ENCODE assay signal across 13 mouse cellular contexts in the genomic region with DNA sequence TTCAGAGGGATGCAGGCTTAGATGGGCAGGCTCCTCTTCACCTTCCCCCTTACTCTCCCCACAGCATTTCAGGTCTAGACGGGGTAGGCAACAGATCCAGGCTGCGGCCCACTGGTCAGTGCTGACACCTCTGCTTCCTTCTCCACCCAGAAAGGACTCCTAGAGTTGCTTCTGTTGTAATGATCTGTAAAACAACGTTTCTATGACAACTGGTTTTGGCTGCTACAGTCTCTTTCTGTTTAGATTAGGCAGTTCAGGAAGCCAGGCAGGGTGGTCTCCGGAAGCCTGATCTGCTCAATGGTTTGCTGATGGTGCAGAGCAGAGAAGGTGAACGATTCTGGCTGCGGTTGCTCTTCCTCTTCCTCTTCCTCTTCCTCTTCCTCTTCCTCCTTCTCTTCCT. TPM values are rescaled to one million over a fixed set of nuclear protein-coding genes. Genes with fewer than 3 reads are reported as not detected.
DNase-seq lines count a peak whose midpoint lies in the region; ATAC-seq and TF ChIP-seq lines count a peak whose summit lies in the region.
"Had no signal": no experiment of that assay in that cellular context is flagged by ENCODE, and none has a peak within 500 bp of the region (broad histone marks: within the 10 kb centered on the region; RNA-seq: fewer than 3 reads in every experiment).

No protein-coding gene starts in this region.

- peaks cover 22% of the 10 kb centered on the region for H3K4me1 ChIP-seq in intestine, embryonic 14.5 days (replicated peaks; ENCODE audit: control insufficient read depth, insufficient read depth, low read length)
- H3K4me1 ChIP-seq in intestine, postnatal 0 days (replicated peaks; ENCODE audit: control insufficient read depth, insufficient read depth, low read length): no peaks in the 10 kb centered on the region
- H3K4me1 ChIP-seq in liver, embryonic 13.5 days (replicated peaks): peaks cover 76% of the 10 kb centered on the region
- H3K4me1 ChIP-seq in stomach, embryonic 16.5 days (ENCODE audit: control insufficient read depth, insufficient read depth, low read length): peaks cover 25% of the 10 kb centered on the region

- no peak overlapping the region for H3K4me2 ChIP-seq in intestine, embryonic 14.5 days (ENCODE audit: low read length)
- no peak overlapping the region for H3K4me2 ChIP-seq in intestine, postnatal 0 days (replicated peaks; ENCODE audit: low read depth)
- no peak overlapping the region for H3K4me2 ChIP-seq in liver, embryonic 13.5 days
- no peak overlapping the region; the same call in 1 of the 2 replicates for H3K4me2 ChIP-seq in stomach, embryonic 16.5 days (ENCODE audit: low read depth, low read length)

- peak overlapping the region; percentile 59 for H3K27ac ChIP-seq in intestine, embryonic 14.5 days (ENCODE audit: low read depth)
- H3K27ac ChIP-seq in intestine, postnatal 0 days (ENCODE audit: low read depth, low read length): no peak overlapping the region
- H3K27ac ChIP-seq in liver, embryonic 13.5 days: no peak overlapping the region
- H3K27ac ChIP-seq in stomach, embryonic 16.5 days (ENCODE audit: low read length): peak overlapping the region; percentile 17; the same call in 1 of the 2 replicates

- no peak for TF ChIP-seq CTCF in intestine, postnatal 0 days (IDR thresholded peaks at IDR 0.05; ENCODE audit: low read depth)

- no peaks in the 10 kb centered on the region for H3K36me3 ChIP-seq in intestine, embryonic 14.5 days (ENCODE audit: control insufficient read depth, insufficient read depth, low read length)
- H3K36me3 ChIP-seq in intestine, postnatal 0 days (ENCODE audit: control insufficient read depth, insufficient read depth): no peaks in the 10 kb centered on the region
- H3K36me3 ChIP-seq in liver, embryonic 13.5 days: no peaks in the 10 kb centered on the region
- H3K36me3 ChIP-seq in stomach, embryonic 16.5 days (ENCODE audit: control insufficient read depth, insufficient read depth, low read length): no peaks in the 10 kb centered on the region

- 28% methylated on average over 6 of the region's 6 CpGs for WGBS in intestine, embryonic 14.5 days
- WGBS in intestine, postnatal 0 days: 52% methylated on average over 6 of the region's 6 CpGs
- 16% methylated on average over 6 of the region's 6 CpGs for whole genome bisulfite sequencing in liver, embryonic 13.5 days (ENCODE audit: insufficient replicate concordance)
- WGBS in stomach, embryonic 16.5 days: 32% methylated on average over 6 of the region's 6 CpGs

- no peaks in the 10 kb centered on the region for H3K27me3 ChIP-seq in intestine, embryonic 14.5 days (replicated peaks; ENCODE audit: control insufficient read depth, insufficient read depth, low read length)
- H3K27me3 ChIP-seq in intestine, postnatal 0 days (replicated peaks; ENCODE audit: control insufficient read depth, insufficient read depth, low read length): no peaks in the 10 kb centered on the region
- no peaks in the 10 kb centered on the region for H3K27me3 ChIP-seq in liver, embryonic 13.5 days
- H3K27me3 ChIP-seq in stomach, embryonic 16.5 days (ENCODE audit: control insufficient read depth, insufficient read depth, low read length): no peaks in the 10 kb centered on the region

- peak; percentile 65; the same call in 1 of the 2 replicates for ATAC-seq in intestine, embryonic 14.5 days (replicated peaks; ENCODE audit: low FRiP score, low TSS enrichment, low read depth)
- ATAC-seq in intestine, postnatal 0 days: no peak
- peak; percentile 31 for ATAC-seq in liver, embryonic 13.5 days (ENCODE audit: low read depth)
- peak; percentile 48; the same call in 1 of the 2 replicates for ATAC-seq in stomach, embryonic 16.5 days (ENCODE audit: insufficient read depth, low FRiP score)
- no peak for ATAC-seq in erythroblast, adult 5-6 weeks (replicated peaks; ENCODE audit: low FRiP score, poor library complexity, severe bottlenecking)

- DNase-seq in intestine, embryonic 14.5 days (ENCODE audit: low spot score): no peak
- DNase-seq in thymus, postnatal 0 days (ENCODE audit: low spot score): peak; percentile 29
- DNase-seq in thymus, adult 18-20 months: no peak
- no peak for DNase-seq in liver, embryonic 13.5 days
- no peak for DNase-seq in adrenal gland, postnatal 14 days
- DNase-seq: adrenal gland, postnatal 10 days; cerebellum, postnatal 10 days; gastrocnemius, postnatal 36 days; kidney, postnatal 4 days had no signal

- H3K9me3 ChIP-seq in intestine, embryonic 14.5 days (ENCODE audit: control insufficient read depth, low read length): no peaks in the 10 kb centered on the region
- H3K9me3 ChIP-seq in intestine, postnatal 0 days (ENCODE audit: control insufficient read depth): no peaks in the 10 kb centered on the region
- H3K9me3 ChIP-seq in liver, embryonic 13.5 days (replicated peaks): no peaks in the 10 kb centered on the region
- H3K9me3 ChIP-seq in stomach, embryonic 16.5 days (replicated peaks; ENCODE audit: control insufficient read depth, low read length): no peaks in the 10 kb centered on the region

- no peak overlapping the region for H3K9ac ChIP-seq in intestine, embryonic 14.5 days (ENCODE audit: low read length)
- no peak overlapping the region for H3K9ac ChIP-seq in intestine, postnatal 0 days (ENCODE audit: low read depth, low read length)
- H3K9ac ChIP-seq in liver, embryonic 13.5 days: no peak overlapping the region
- H3K9ac ChIP-seq in stomach, embryonic 16.5 days (ENCODE audit: low read length): no peak overlapping the region

- no peak overlapping the region for H3K4me3 ChIP-seq in intestine, embryonic 14.5 days (ENCODE audit: low read depth, low read length)
- H3K4me3 ChIP-seq in intestine, postnatal 0 days (ENCODE audit: low read depth, low read length): no peak overlapping the region
- no peak overlapping the region for H3K4me3 ChIP-seq in liver, embryonic 13.5 days (replicated peaks)
- H3K4me3 ChIP-seq in stomach, embryonic 16.5 days (replicated peaks; ENCODE audit: low read length): no peak overlapping the region

RNA-seq across cellular contexts. Expression of a gene that starts 23.6 kb away (rescaled TPM):
- 61.5 and 69.7 TPM in 2 replicates for polyA plus RNA-seq in intestine, embryonic 14.5 days (2014; fragmentation: Nextera tagmentation; extraction: Ambion mirVana)
- 24.1 and 28.7 TPM in 2 replicates for polyA plus RNA-seq in intestine, postnatal 0 days (2015; fragmentation: Nextera tagmentation; extraction: Ambion mirVana)
- 65.1 and 98.8 TPM in 2 replicates for polyA plus RNA-seq in thymus, postnatal 0 days (2015; fragmentation: Nextera tagmentation; extraction: Ambion mirVana)
- polyA plus RNA-seq in liver, embryonic 13.5 days (2015; fragmentation: Nextera tagmentation; extraction: Ambion mirVana): 24.8 and 25.2 TPM in 2 replicates
- polyA plus RNA-seq in stomach, embryonic 16.5 days (2015; fragmentation: Nextera tagmentation; extraction: Ambion mirVana): 57.3 and 60.4 TPM in 2 replicates
- 15.3 and 19.4 TPM in 2 replicates for total RNA-seq in erythroblast, adult 5-6 weeks (2015; ENCODE audit: low replicate concordance)
- 5.2 and 9.7 TPM in 2 replicates for total RNA-seq in erythroblast, adult 5-6 weeks (2017; ENCODE audit: low replicate concordance)
- 32.2 and 34.2 TPM in 2 replicates for total RNA-seq in adrenal gland, postnatal 14 days (2021)

RNA-seq across cellular contexts. Expression of a gene that starts 42.8 kb away (rescaled TPM):
- not detected in 2 replicates for polyA plus RNA-seq in intestine, embryonic 14.5 days (2014; fragmentation: Nextera tagmentation; extraction: Ambion mirVana)
- 8.6 and 11.2 TPM in 2 replicates for polyA plus RNA-seq in intestine, postnatal 0 days (2015; fragmentation: Nextera tagmentation; extraction: Ambion mirVana)
- 0.21 TPM in 1 of 2 replicates, not detected in the other for polyA plus RNA-seq in thymus, postnatal 0 days (2015; fragmentation: Nextera tagmentation; extraction: Ambion mirVana)
- 0.06 TPM in 1 of 2 replicates, not detected in the other for polyA plus RNA-seq in liver, embryonic 13.5 days (2015; fragmentation: Nextera tagmentation; extraction: Ambion mirVana)
- polyA plus RNA-seq in stomach, embryonic 16.5 days (2015; fragmentation: Nextera tagmentation; extraction: Ambion mirVana): 0.56 and 0.75 TPM in 2 replicates
- total RNA-seq in erythroblast, adult 5-6 weeks (2015; ENCODE audit: low replicate concordance): not detected in 2 replicates
- total RNA-seq in erythroblast, adult 5-6 weeks (2017; ENCODE audit: low replicate concordance): not detected in 2 replicates
- total RNA-seq in adrenal gland, postnatal 14 days (2021): not detected in 2 replicates
- total RNA-seq: adrenal gland, postnatal 10 days; gastrocnemius, postnatal 36 days had no signal
- polyA plus RNA-seq: limb, embryonic 11.5 days had no signal

RNA-seq across cellular contexts. Expression of a gene that starts 49.3 kb away (rescaled TPM):
- polyA plus RNA-seq in intestine, embryonic 14.5 days (2014; fragmentation: Nextera tagmentation; extraction: Ambion mirVana): 22.8 and 24.2 TPM in 2 replicates
- polyA plus RNA-seq in intestine, postnatal 0 days (2015; fragmentation: Nextera tagmentation; extraction: Ambion mirVana): 260 and 264 TPM in 2 replicates
- polyA plus RNA-seq in thymus, postnatal 0 days (2015; fragmentation: Nextera tagmentation; extraction: Ambion mirVana): 3.2 and 3.6 TPM in 2 replicates
- 1.8 and 2.1 TPM in 2 replicates for polyA plus RNA-seq in liver, embryonic 13.5 days (2015; fragmentation: Nextera tagmentation; extraction: Ambion mirVana)
- 8.6 and 9.1 TPM in 2 replicates for polyA plus RNA-seq in stomach, embryonic 16.5 days (2015; fragmentation: Nextera tagmentation; extraction: Ambion mirVana)
- total RNA-seq in erythroblast, adult 5-6 weeks (2015; ENCODE audit: low replicate concordance): not detected in 2 replicates
- total RNA-seq in erythroblast, adult 5-6 weeks (2017; ENCODE audit: low replicate concordance): 0.34 and 0.42 TPM in 2 replicates
- total RNA-seq in adrenal gland, postnatal 14 days (2021): 0.71 and 0.96 TPM in 2 replicates

Comparison
In these comparisons a context has a peak if more than half of its experiments do, and no peak if none do; other contexts are left out.
1. ATAC-seq: peak in intestine, embryonic 14.5 days (single experiment), liver, embryonic 13.5 days (single experiment) and stomach, embryonic 16.5 days (single experiment); none in intestine, postnatal 0 days (single experiment) and erythroblast, adult 5-6 weeks (single experiment).
2. H3K27ac ChIP-seq: peak in intestine, embryonic 14.5 days (single experiment) and stomach, embryonic 16.5 days (single experiment); none in intestine, postnatal 0 days (single experiment) and liver, embryonic 13.5 days (single experiment).
3. RNA of a gene that starts 49.3 kb away (polyA plus RNA-seq): 260 to 264 TPM in intestine, postnatal 0 days; 22.8 to 24.2 TPM in intestine, embryonic 14.5 days, 8.6 to 9.1 TPM in stomach, embryonic 16.5 days, 3.2 to 3.6 TPM in thymus, postnatal 0 days and 1.8 to 2.1 TPM in liver, embryonic 13.5 days; every median in the first group is over 10 times any median in the second.